Mouse (Mus musculus): ENCODE results near the gene Spsb1.
A peak's percentile ranks its signal among the peaks of the same experiment; 100 is the strongest.

Gene Spsb1

GRCm38 (mm10) chr4:149952201-149952600 is 2.6 kb downstream of the Spsb1 start:
- no peak for DNase-seq (ENCODE audit: low read depth, low spot score)

GRCm38 (mm10) chr4:149951201-149951600 is 3.6 kb downstream of the Spsb1 start:
- DNase-seq (ENCODE audit: low read depth, low spot score), result no peak

GRCm38 (mm10) chr4:149949691-149950090 is 5.2 kb downstream of the Spsb1 start:
- no peak for DNase-seq (ENCODE audit: low read depth, low spot score)

GRCm38 (mm10) chr4:149948119-149948518 is 6.7 kb downstream of the Spsb1 start:
- peak; percentile 74 for DNase-seq (ENCODE audit: low read depth, low spot score)

- no peak for DNase-seq (ENCODE audit: low read depth, low spot score)
Observed at GRCm38 (mm10) chr4:149947396-149947795, 7.4 kb downstream of the Spsb1 start.

- DNase-seq (ENCODE audit: low read depth, low spot score), result peak; percentile 50
Observed at GRCm38 (mm10) chr4:149945194-149945593, 9.6 kb downstream of the Spsb1 start.

- DNase-seq (ENCODE audit: low read depth, low spot score), result no peak
Observed at GRCm38 (mm10) chr4:149944214-149944613, 10.6 kb downstream of the Spsb1 start.

GRCm38 (mm10) chr4:149942831-149943741 is 11.8 kb downstream of the Spsb1 start:
- DNase-seq (ENCODE audit: low read depth, low spot score), result peak; percentile 68

GRCm38 (mm10) chr4:149941067-149941755 is 13.6 kb downstream of the Spsb1 start:
- DNase-seq (ENCODE audit: low read depth, low spot score), result peak; percentile 36

GRCm38 (mm10) chr4:149938701-149939100 is 16.1 kb downstream of the Spsb1 start:
- no peak for DNase-seq (ENCODE audit: low read depth, low spot score)

- no peak for DNase-seq (ENCODE audit: low read depth, low spot score)
Observed at GRCm38 (mm10) chr4:149936921-149937320, 17.9 kb downstream of the Spsb1 start.

GRCm38 (mm10) chr4:149935470-149935869 is 19.4 kb downstream of the Spsb1 start:
- DNase-seq (ENCODE audit: low read depth, low spot score), result no peak

GRCm38 (mm10) chr4:149933519-149934245 is 21.2 kb downstream of the Spsb1 start:
- no peak for DNase-seq (ENCODE audit: low read depth, low spot score)

GRCm38 (mm10) chr4:149933025-149933424 is 21.8 kb downstream of the Spsb1 start:
- no peak for DNase-seq (ENCODE audit: low read depth, low spot score)

GRCm38 (mm10) chr4:149932108-149932815 is 22.6 kb downstream of the Spsb1 start:
- no peak for DNase-seq (ENCODE audit: low read depth, low spot score)

GRCm38 (mm10) chr4:149930755-149931154 is 24.1 kb downstream of the Spsb1 start:
- no peak for DNase-seq (ENCODE audit: low read depth, low spot score)

GRCm38 (mm10) chr4:149923014-149923413 is 31.8 kb downstream of the Spsb1 start:
- no peak for DNase-seq (ENCODE audit: low read depth, low spot score)

- DNase-seq (ENCODE audit: low read depth, low spot score), result no peak
Observed at GRCm38 (mm10) chr4:149922121-149922718, 32.6 kb downstream of the Spsb1 start.

- DNase-seq (ENCODE audit: low read depth, low spot score), result peak; percentile 43
Observed at GRCm38 (mm10) chr4:149920886-149921285, 34.0 kb downstream of the Spsb1 start.

GRCm38 (mm10) chr4:149918455-149919070 is 36.3 kb downstream of the Spsb1 start:
- peak; percentile 77 for DNase-seq (ENCODE audit: low read depth, low spot score)

- no peak for DNase-seq (ENCODE audit: low read depth, low spot score)
Observed at GRCm38 (mm10) chr4:149916831-149917230, 38.0 kb downstream of the Spsb1 start.
